Mouse (Mus musculus): ENCODE data around the gene Gm28269. TPM values are rescaled to one million over a fixed set of nuclear protein-coding genes. Genes with fewer than 3 reads are reported as not detected.

Gm28269 gene
- polyA plus RNA-seq (2014; fragmentation: Nextera tagmentation; extraction: Ambion mirVana), result not detected in 2 replicates

GRCm38 (mm10) chrX:21744997-21745396, at the start of gene Gm28269:
Gene Gm28269, minus strand, starts transcription at chrX:21745097.
- no peaks in the 10 kb centered on the region for H3K4me1 ChIP-seq (ENCODE audit: control insufficient read depth, insufficient read depth, low read length)
- H3K9me3 ChIP-seq (replicated peaks; ENCODE audit: control insufficient read depth, low read length), result no peaks in the 10 kb centered on the region
- no peak within 1 kb of the TSS for H3K4me2 ChIP-seq (ENCODE audit: low read length)
- no peak for ATAC-seq
- DNase-seq (ENCODE audit: low spot score), result no peak
- no peak within 1 kb of the TSS for H3K9ac ChIP-seq (ENCODE audit: low read length)
- H3K36me3 ChIP-seq (ENCODE audit: control insufficient read depth, insufficient read depth, low read length), result no peaks in the 10 kb centered on the region
- no peak within 1 kb of the TSS for H3K27ac ChIP-seq (ENCODE audit: low read depth, low read length)
- no peaks in the 10 kb centered on the region for H3K27me3 ChIP-seq (replicated peaks; ENCODE audit: control insufficient read depth, insufficient read depth, low read length)
- H3K4me3 ChIP-seq (ENCODE audit: low read depth, low read length), result no peak within 1 kb of the TSS

- WGBS, result 94% methylated on average over 2 of the region's 2 CpGs
- Histone ChIP-seq H3K4me1 (ENCODE audit: control insufficient read depth, insufficient read depth, low read length) (no peaks in the 10 kb centered on the region), H3K9me3 (replicated peaks; ENCODE audit: control insufficient read depth, low read length) (no peaks in the 10 kb centered on the region), H3K4me2 (ENCODE audit: low read length) (no peak overlapping the region), H3K36me3 (ENCODE audit: control insufficient read depth, insufficient read depth, low read length) (no peaks in the 10 kb centered on the region), H3K27me3 (replicated peaks; ENCODE audit: control insufficient read depth, insufficient read depth, low read length) (no peaks in the 10 kb centered on the region), H3K27ac (ENCODE audit: low read depth, low read length) (no peak overlapping the region), H3K9ac (ENCODE audit: low read length) (no peak overlapping the region), H3K4me3 (ENCODE audit: low read depth, low read length) (no peak overlapping the region)
- ATAC-seq (no peak), DNase-seq (ENCODE audit: low spot score) (no peak)
These were observed 28.0 kb downstream of the Gm28269 start for GRCm38 (mm10) chrX:21716885-21717284.

GRCm38 (mm10) chrX:21715293-21715692, 29.6 kb downstream of the Gm28269 start:
- no peak overlapping the region for H3K4me3 ChIP-seq (ENCODE audit: low read depth, low read length)
- no peaks in the 10 kb centered on the region for H3K9me3 ChIP-seq (replicated peaks; ENCODE audit: control insufficient read depth, low read length)
- WGBS, result 71% methylated on average over 5 of the region's 5 CpGs
- H3K4me1 ChIP-seq (ENCODE audit: control insufficient read depth, insufficient read depth, low read length), result no peaks in the 10 kb centered on the region
- ATAC-seq, result no peak
- no peaks in the 10 kb centered on the region for H3K27me3 ChIP-seq (replicated peaks; ENCODE audit: control insufficient read depth, insufficient read depth, low read length)
- no peak overlapping the region for H3K27ac ChIP-seq (ENCODE audit: low read depth, low read length)
- H3K9ac ChIP-seq (ENCODE audit: low read length), result no peak overlapping the region
- no peak overlapping the region for H3K4me2 ChIP-seq (ENCODE audit: low read length)
- no peak for DNase-seq (ENCODE audit: low spot score)
- H3K36me3 ChIP-seq (ENCODE audit: control insufficient read depth, insufficient read depth, low read length), result no peaks in the 10 kb centered on the region

GRCm38 (mm10) chrX:21714829-21715228, 30.1 kb downstream of the Gm28269 start, which contains the start of gene Slc6a14:
Gene Slc6a14, plus strand, starts transcription at chrX:21714896.
- ATAC-seq, result no peak

GRCm38 (mm10) chrX:21704470-21704869, 40.4 kb downstream of the Gm28269 start:
- ATAC-seq (no peak), DNase-seq (ENCODE audit: low spot score) (no peak)
- H3K27me3 ChIP-seq (replicated peaks; ENCODE audit: control insufficient read depth, insufficient read depth, low read length), result no peaks in the 10 kb centered on the region
- no peak overlapping the region for H3K27ac ChIP-seq (ENCODE audit: low read depth, low read length)
- no peak overlapping the region for H3K4me3 ChIP-seq (ENCODE audit: low read depth, low read length)
- no peak overlapping the region for H3K4me2 ChIP-seq (ENCODE audit: low read length)
- no peaks in the 10 kb centered on the region for H3K36me3 ChIP-seq (ENCODE audit: control insufficient read depth, insufficient read depth, low read length)
- H3K9me3 ChIP-seq (replicated peaks; ENCODE audit: control insufficient read depth, low read length), result no peaks in the 10 kb centered on the region
- H3K4me1 ChIP-seq (ENCODE audit: control insufficient read depth, insufficient read depth, low read length), result no peaks in the 10 kb centered on the region
- WGBS, result 65% methylated on average over 1 of the region's 1 CpGs
- H3K9ac ChIP-seq (ENCODE audit: low read length), result no peak overlapping the region

More at GRCm38 (mm10) chrX:21714829-21715228, 30.1 kb downstream of the Gm28269 start, which contains the start of gene Slc6a14:
- Histone ChIP-seq H3K9me3 (replicated peaks; ENCODE audit: control insufficient read depth, low read length) (no peaks in the 10 kb centered on the region), H3K36me3 (ENCODE audit: control insufficient read depth, insufficient read depth, low read length) (no peaks in the 10 kb centered on the region), H3K4me2 (ENCODE audit: low read length) (no peak within 1 kb of the TSS), H3K4me3 (ENCODE audit: low read depth, low read length) (no peak within 1 kb of the TSS), H3K9ac (ENCODE audit: low read length) (no peak within 1 kb of the TSS), H3K4me1 (ENCODE audit: control insufficient read depth, insufficient read depth, low read length) (no peaks in the 10 kb centered on the region), H3K27me3 (replicated peaks; ENCODE audit: control insufficient read depth, insufficient read depth, low read length) (no peaks in the 10 kb centered on the region), H3K27ac (ENCODE audit: low read depth, low read length) (no peak within 1 kb of the TSS)
- no peak for DNase-seq (ENCODE audit: low spot score)
- 66% methylated on average over 7 of the region's 7 CpGs for WGBS

GRCm38 (mm10) chrX:21701646-21702045, 43.3 kb downstream of the Gm28269 start:
- H3K9ac ChIP-seq (ENCODE audit: low read length), result no peak overlapping the region
- H3K36me3 ChIP-seq (ENCODE audit: control insufficient read depth, insufficient read depth, low read length), result no peaks in the 10 kb centered on the region
- no peak for ATAC-seq
- WGBS, result 84% methylated on average over 4 of the region's 4 CpGs
- H3K9me3 ChIP-seq (replicated peaks; ENCODE audit: control insufficient read depth, low read length), result no peaks in the 10 kb centered on the region
- H3K27me3 ChIP-seq (replicated peaks; ENCODE audit: control insufficient read depth, insufficient read depth, low read length), result no peaks in the 10 kb centered on the region
- no peak overlapping the region for H3K4me2 ChIP-seq (ENCODE audit: low read length)
- H3K27ac ChIP-seq (ENCODE audit: low read depth, low read length), result no peak overlapping the region
- no peak overlapping the region for H3K4me3 ChIP-seq (ENCODE audit: low read depth, low read length)
- no peaks in the 10 kb centered on the region for H3K4me1 ChIP-seq (ENCODE audit: control insufficient read depth, insufficient read depth, low read length)
- no peak for DNase-seq (ENCODE audit: low spot score)

GRCm38 (mm10) chrX:21695687-21696086, 49.2 kb downstream of the Gm28269 start:
- WGBS, result 92% methylated on average over 3 of the region's 3 CpGs

GRCm38 (mm10) chrX:21695220-21695619, 49.7 kb downstream of the Gm28269 start:
- Histone ChIP-seq H3K27ac (ENCODE audit: low read depth, low read length) (no peak overlapping the region), H3K9ac (ENCODE audit: low read length) (no peak overlapping the region), H3K4me2 (ENCODE audit: low read length) (no peak overlapping the region), H3K27me3 (replicated peaks; ENCODE audit: control insufficient read depth, insufficient read depth, low read length) (no peaks in the 10 kb centered on the region), H3K36me3 (ENCODE audit: control insufficient read depth, insufficient read depth, low read length) (no peaks in the 10 kb centered on the region), H3K4me1 (ENCODE audit: control insufficient read depth, insufficient read depth, low read length) (no peaks in the 10 kb centered on the region), H3K9me3 (replicated peaks; ENCODE audit: control insufficient read depth, low read length) (no peaks in the 10 kb centered on the region), H3K4me3 (ENCODE audit: low read depth, low read length) (no peak overlapping the region)
- DNase-seq (ENCODE audit: low spot score) (no peak), ATAC-seq (no peak)
- 68% methylated on average over 6 of the region's 6 CpGs for WGBS

More at GRCm38 (mm10) chrX:21695687-21696086, 49.2 kb downstream of the Gm28269 start:
- H3K9ac ChIP-seq (ENCODE audit: low read length), result no peak overlapping the region
- H3K4me3 ChIP-seq (ENCODE audit: low read depth, low read length), result no peak overlapping the region
- ATAC-seq (no peak), DNase-seq (ENCODE audit: low spot score) (no peak)
- no peaks in the 10 kb centered on the region for H3K4me1 ChIP-seq (ENCODE audit: control insufficient read depth, insufficient read depth, low read length)
- no peak overlapping the region for H3K4me2 ChIP-seq (ENCODE audit: low read length)
- no peaks in the 10 kb centered on the region for H3K9me3 ChIP-seq (replicated peaks; ENCODE audit: control insufficient read depth, low read length)
- no peak overlapping the region for H3K27ac ChIP-seq (ENCODE audit: low read depth, low read length)
- H3K27me3 ChIP-seq (replicated peaks; ENCODE audit: control insufficient read depth, insufficient read depth, low read length), result no peaks in the 10 kb centered on the region
- no peaks in the 10 kb centered on the region for H3K36me3 ChIP-seq (ENCODE audit: control insufficient read depth, insufficient read depth, low read length)
